Mouse (Mus musculus): ENCODE results near the gene Bbx.

Gene Bbx

DNA sequence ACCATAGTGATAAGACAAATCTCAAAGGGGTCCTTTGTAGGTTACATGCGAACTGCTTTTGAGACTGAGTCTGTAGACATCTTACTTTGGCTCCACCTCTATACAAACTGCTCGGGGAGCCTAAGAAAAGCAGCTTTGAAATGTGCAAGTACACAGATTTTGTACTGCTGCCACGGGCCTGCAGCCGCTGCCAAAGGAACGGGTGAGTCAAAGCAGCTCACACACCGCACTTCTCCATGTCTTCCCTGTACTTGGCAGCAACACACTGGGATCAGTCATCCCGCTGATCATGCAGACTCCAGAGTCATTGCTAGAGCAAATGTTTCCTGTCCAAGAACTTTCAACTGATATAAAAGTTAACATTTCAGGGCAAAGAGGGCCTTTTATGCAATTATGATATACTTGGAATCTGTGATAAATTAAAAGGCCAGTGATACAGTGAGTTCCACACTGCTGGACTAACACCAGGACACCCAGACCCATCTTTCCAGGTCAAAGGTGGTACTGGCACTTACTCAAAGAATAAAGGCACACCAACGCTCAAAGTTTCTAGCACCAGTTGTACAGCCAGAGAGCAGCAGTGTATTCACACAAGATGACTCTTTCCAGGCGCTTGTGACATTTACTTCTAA, 122.7 kb downstream of the Bbx start:
- peak; percentile 70 for DNase-seq

DNA sequence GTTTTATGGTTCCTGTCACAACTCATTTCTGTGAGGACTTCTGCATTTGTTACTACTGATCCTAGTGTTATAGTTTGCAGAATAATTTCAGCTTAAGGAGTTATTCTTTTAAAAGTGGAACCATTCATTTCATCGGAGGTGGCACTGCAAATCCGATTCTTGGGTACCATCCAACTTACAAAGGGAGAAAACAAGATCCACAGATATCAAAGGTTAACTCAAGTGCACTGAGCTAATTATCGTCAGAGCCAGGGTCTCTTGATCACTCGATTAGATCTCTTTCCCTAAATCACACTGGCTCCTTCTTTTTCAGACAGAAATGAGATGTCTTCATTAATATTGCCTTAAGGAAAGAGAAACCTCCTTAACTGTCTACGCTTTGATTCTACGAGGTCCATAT, 123.9 kb downstream of the Bbx start:
- no peak for DNase-seq

GRCm38 (mm10) chr16:50307231-50307630, 125.0 kb downstream of the Bbx start:
- DNase-seq: no peak

- no peak for DNase-seq
These were observed 125.5 kb downstream of the Bbx start for GRCm38 (mm10) chr16:50306727-50307126.

DNA sequence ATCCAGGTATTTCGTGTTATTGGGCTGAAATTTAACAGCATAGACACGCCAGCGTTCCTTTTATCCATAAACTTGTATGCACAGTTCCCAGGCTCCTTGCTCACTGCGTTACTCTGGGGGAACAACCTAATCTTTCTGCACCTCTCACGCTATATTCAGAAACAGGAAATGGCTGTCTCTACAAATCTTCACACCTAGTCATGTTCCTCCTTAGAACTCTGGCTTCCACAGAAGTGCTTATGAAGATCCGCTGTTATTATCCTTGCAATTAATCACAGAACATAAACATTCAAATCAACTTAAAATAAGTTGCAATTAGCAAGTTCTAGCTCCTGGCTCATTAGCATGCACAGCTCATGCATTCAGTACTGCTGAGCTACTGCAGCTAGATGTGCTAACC, 127.0 kb downstream of the Bbx start:
- no peak for DNase-seq

GRCm38 (mm10) chr16:50302566-50302965, 129.6 kb downstream of the Bbx start:
- DNase-seq: no peak

DNA sequence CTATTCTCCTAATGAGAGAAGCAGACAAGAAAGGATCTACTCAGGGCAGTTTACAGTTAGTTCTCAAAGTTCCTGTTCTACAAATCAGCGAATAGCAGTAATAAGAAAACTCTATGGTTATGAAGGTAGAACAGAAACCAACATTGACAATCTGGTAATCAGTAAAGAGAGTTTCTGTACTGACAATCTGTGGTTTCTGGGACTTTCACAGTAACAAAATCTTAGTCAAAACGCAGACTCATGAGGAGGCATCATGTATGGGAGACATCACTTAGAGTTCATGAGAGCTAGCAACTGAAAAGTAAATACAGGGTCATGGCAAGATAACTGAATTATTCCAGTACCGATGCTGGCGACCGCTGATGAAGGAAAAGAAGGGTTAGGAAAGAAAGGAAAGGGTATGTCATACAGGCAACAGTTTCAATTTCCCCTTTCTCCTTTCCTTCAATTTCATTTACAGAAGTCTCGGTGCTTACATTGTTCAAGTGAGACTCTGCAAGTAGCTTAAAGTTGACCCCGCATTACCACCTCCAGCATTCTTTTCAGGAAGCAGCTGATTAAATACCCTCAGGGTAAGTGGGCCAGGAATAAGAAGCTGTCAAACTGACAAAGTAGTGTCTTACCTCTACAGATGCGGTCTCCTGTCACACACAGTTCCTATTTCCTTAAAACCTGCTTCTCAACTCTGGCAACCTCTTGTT, 133.3 kb downstream of the Bbx start:
- DNase-seq: no peak

DNA sequence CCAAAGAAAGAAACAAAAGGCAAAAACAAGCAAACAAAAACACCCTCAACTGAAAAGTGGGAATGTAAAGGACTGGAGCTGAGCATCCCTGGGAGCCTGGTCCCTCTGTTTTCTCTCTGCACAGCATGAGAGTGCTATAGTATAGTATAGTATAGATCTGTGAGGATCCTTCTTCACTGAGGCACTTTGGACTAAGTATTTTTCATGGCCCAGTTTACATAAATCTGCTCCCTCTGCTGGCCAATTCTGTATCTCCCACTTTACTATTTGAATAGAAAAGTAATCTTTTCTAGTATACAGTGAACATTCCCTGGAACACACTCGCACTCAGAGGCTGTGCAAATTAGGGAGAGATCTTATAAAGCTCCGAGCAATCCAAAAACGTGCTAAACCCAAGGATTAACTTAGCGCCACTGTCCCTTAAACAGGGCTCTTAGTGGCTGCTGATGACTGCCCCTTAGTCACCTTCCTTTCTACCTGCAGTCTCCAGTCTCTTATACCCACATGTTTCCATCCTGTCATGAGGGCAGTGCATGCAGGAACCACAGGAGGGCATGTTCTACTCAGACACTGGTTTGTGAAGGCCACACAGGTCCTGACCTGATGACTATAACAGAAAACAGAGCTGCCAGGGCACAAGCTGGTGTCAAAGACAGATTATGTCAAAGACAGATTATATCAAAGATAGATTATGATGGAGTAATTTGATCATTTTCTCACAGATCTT, 138.5 kb downstream of the Bbx start:
- DNase-seq: peak; percentile 9

DNA sequence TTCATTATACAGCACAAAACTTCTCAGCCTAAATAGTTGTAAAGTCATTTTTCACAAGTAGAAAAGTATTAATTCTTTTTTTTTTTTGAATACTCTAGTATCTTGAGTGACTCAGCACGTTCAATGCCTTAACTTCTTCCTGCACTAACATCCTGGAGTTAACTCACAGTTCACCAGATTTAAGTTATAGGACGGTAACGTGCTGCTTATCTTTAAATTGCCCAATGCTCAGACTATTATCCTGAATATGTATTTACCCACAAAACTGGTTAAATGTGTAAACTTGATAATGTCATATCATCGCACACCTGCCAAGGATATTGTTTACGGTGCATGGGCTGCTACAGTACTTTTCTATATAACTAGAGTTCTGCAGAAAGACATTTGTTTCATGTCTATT, 139.4 kb downstream of the Bbx start:
- DNase-seq: no peak

DNA sequence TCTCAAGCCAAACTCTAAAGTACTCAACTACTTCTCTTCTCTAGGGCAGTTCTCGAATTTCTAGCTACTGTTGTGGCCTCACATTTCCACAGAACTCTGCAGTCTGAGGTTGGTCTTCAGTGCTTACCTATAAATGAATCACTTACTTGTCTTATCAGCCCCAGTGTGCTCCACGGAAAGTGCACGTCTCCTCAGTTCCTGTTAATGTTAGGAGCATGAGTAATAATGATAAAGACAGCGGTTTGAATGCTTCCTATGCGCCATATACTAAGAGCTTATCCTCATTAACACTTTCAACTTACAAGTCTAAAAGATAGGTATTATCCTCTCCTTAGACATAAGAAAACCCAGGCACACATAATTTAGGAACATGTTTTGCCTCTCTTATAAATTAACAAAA, 142.4 kb downstream of the Bbx start:
- DNase-seq: no peak

DNA sequence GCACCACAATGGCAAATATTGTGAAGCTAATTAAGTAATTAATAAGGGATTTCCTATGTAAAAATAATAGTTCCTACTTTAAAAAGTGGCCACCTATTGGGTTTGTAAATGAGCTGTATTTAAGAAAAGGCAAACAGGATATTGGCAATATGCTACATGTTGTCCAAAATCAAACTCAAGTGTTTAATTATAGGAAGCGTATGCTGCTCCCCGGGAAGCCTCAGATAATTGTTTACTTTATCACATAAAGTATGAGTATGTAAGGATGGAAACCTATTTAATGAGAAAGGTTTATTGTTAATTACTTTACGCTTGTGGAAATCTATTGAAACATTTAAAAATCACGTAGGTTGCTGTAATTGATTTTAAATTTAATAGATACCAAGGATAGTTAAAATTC, 159.4 kb downstream of the Bbx start:
- no peak for DNase-seq

DNA sequence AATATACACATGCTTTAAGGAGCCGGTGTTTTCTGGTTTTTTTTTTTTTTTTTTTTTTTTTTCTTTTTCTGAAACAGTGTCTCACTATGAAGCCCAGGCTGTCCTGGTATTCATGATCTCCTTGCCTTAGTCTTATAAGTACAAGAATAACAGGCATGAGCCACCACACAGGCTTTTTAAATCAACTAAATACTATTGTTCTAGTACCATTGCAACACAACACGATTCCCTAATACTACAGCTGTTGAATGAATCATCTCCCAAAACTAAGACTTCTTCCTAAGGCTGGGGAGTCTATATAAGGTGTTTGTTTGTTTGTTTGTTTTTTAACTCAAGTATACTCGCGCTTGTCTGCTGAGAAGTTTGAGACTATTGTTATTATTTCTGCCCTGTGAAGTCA, 169.5 kb downstream of the Bbx start:
- no peak for DNase-seq

DNA sequence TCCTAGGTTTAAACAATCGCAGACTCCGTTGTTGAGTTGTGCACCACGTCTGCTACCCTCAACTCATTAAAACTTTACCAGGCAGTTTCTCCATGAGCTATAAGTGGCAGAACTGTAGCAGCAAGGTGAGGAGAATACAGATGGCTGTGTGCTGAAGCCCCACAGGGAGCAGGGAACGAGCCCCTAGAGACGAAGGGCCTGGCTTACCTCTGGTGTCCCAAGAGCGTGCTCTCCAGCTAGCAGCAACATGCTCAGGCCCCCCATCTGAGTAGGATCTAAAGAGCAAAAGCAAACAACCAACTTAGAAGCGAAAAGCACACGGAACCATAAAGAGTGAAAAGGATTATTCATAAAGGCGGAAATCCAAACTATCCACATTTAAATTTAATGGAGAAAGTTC, 170.0 kb downstream of the Bbx start:
- no peak for DNase-seq

GRCm38 (mm10) chr16:50261741-50262140, 170.4 kb downstream of the Bbx start:
- no peak for DNase-seq

GRCm38 (mm10) chr16:50254522-50255159, 177.5 kb downstream of the Bbx start:
- no peak for DNase-seq

- no peak for DNase-seq
These were observed 180.7 kb downstream of the Bbx start for GRCm38 (mm10) chr16:50251417-50251975.

DNA sequence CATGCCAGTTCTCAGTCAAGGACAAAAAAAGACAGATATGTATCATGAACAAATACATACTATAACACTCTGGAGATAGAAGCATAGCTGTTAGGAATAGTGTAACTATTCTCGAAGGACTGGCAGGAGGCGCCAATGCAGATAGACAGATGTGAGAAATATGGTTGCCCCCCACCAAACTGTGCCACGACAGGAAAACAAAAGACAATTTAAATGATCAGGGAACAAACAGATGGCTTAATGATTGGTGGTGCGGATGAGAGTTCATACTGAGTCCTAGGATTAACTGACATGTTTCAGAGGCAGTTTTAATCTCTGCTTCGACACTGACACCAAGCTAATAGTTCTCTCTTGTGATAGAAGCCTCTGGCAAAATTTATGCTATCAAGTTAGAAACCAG, 181.7 kb downstream of the Bbx start:
- DNase-seq: no peak

- DNase-seq: no peak
These were observed 183.2 kb downstream of the Bbx start for GRCm38 (mm10) chr16:50249036-50249435.

- DNase-seq: peak; percentile 22
These were observed 189.7 kb downstream of the Bbx start for GRCm38 (mm10) chr16:50242444-50242843.

DNA sequence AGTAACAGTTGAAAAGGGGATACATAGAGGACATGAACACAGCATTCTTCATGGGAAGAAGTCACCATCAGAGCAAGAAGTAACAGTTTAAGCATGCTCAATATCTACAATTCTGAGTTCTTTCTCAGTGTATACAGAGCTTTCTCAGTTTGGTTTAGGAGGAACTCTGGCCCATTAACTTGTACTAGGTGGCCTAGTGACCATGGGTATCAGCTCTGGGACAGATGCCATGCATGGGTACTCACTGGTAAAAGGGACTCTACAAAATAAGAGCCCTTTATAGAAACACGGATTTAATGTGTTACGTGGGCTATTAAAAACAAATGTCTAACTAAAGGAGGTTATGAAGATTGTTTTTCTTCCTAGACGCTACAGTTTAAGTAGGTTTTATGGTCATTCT, 190.6 kb downstream of the Bbx start:
- no peak for DNase-seq

- DNase-seq: no peak
These were observed 197.0 kb downstream of the Bbx start for GRCm38 (mm10) chr16:50235231-50235630.

DNA sequence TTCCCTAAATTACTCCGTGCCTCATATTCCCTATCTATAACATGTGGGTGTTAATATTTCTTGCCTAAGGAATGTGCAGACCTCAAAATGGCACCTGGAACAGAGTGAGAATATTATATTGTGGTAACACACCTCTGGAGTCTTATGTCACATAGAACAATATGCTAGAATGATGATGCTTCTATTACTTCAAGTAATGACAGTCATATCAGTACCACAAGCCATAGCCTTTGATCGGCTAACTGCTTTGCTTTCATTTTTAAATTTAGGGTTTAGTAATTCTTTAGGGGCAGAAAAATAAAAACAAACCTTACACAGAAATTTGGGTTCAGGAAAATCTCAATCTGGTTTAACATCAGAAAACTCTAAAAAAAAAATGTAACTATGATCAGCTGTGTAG, 201.6 kb downstream of the Bbx start:
- DNase-seq: no peak

DNA sequence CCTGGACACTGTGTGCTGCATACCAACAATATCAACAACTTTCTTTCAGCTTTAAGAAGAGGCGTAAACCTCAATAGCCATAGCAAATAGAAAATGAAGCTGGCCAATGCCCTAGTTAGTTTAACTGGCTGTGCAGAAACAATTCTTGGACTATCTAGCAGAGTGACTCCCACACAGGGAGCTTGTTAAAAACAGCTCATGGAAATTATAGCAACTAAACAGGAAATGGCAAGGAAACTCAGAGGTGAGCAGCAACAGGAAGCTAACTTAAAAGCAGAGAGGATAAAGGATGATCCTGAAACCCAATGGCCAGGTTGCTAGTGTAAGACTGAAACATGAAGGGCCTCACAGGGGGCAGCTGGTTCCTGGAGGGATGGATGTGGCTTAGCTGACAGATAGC, 203.4 kb downstream of the Bbx start:
- DNase-seq: no peak

Measured in right cerebral cortex, postnatal 4 days (tissue).